Mouse (Mus musculus) stomach, postnatal 0 days (tissue): Measurements from ENCODE around the gene Eef1a2.

Experiments
- CTCF ChIP-seq: IDR thresholded peaks from 2 replicates; pipeline ENCODE4 v1.5.1; 2016; ENCODE audit warnings: antibody characterized with exemption, low read depth, mild to moderate bottlenecking, moderate library complexity
- EP300 ChIP-seq: optimal IDR thresholded peaks from 2 replicates; pipeline ENCODE3; 2016; ENCODE audit warnings: antibody characterized with exemption

DNA sequence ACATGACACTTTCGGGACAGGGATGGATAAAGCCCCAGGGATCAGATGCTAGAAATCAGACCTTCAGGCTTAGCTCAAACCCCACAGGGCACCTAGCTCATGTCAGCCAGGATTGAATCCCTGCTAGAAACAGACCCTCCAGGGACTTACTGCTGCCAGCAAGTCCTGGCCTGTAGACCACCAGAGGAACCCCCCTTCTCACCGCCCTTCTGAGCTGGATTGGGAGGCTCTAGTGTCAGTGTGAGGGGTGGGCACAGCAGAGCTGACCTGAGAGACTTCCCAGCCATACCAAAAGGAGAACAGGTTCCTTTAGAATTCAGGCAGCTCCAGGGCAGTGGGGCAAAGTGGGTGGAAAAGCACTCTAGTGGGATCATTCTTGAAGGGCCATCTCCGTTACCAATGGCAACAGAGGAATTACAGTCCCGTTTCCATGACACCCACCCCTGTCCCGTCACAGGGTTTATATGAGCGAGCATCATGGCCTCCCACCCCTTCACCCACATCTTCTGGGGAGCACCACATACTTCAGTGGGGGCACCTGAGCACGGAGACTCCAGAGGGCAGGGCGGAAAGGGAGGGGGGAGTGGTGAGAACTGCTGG, 43.0 kb downstream of the Eef1a2 start:
- TF ChIP-seq CTCF (no peak), EP300 (no peak)
